Mouse (Mus musculus): ENCODE results near the gene Tnik. TPM values are rescaled to one million over a fixed set of nuclear protein-coding genes. Genes with fewer than 3 reads are reported as not detected.
A peak's percentile ranks its signal among the peaks of the same experiment; 100 is the strongest.

Tnik gene
- total RNA-seq, 1 experiment from 2014 or later, result 19.7 TPM

- ATAC-seq (replicated peaks; ENCODE audit: insufficient number of reproducible peaks, low FRiP score, low TSS enrichment, poor library complexity, severe bottlenecking), result 0 out of 2 replicates have a peak, but pooled peaks have one; percentile 23
These were observed 528 bp upstream of the Tnik start for GRCm38 (mm10) chr3:28262371-28263001.

GRCm38 (mm10) chr3:28263948-28264840, 1.2 kb downstream of the Tnik start:
- no peak; the same call in 1 of the 2 replicates for ATAC-seq (replicated peaks; ENCODE audit: insufficient number of reproducible peaks, low FRiP score, low TSS enrichment, poor library complexity, severe bottlenecking)

DNA sequence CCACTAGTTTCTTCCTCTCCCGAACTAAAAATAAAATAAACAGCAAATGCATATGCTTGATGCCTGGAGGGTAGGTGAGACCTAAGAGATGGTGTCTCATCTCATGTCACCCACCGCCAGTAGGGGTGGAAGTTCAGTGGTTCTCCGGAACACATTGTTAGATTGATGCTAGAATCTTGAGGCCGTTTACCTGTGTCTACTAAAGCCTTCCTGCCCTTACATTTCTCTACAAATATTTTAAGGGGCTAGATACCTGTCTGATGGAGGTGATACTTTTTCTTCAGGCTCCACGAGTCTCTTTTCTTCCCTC, 1.8 kb downstream of the Tnik start:
- no peak for ATAC-seq (replicated peaks; ENCODE audit: insufficient number of reproducible peaks, low FRiP score, low TSS enrichment, poor library complexity, severe bottlenecking)

DNA sequence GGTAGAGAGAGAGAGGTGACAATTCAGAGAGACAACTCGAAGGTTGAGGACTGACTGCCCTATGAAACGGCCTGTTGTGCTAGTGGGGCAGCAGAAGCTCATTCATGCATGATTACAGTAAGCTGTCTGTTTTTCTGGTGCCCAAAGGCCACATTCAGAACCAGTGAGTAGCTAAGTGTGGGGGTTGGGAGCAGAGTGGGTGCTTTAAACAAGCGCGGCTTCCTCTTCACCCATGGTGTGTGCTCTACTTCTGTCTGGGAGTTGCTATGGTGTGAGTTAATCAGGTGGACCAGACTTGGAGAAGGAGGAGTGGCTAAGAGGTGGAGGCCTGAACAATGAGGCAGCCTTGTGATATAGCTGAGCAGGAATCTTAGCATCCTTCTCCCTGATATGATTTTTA, 2.2 kb downstream of the Tnik start:
- no peak for ATAC-seq (replicated peaks; ENCODE audit: insufficient number of reproducible peaks, low FRiP score, low TSS enrichment, poor library complexity, severe bottlenecking)

GRCm38 (mm10) chr3:28265656-28266055, 2.6 kb downstream of the Tnik start:
- ATAC-seq (replicated peaks; ENCODE audit: insufficient number of reproducible peaks, low FRiP score, low TSS enrichment, poor library complexity, severe bottlenecking), result no peak

- ATAC-seq (replicated peaks; ENCODE audit: insufficient number of reproducible peaks, low FRiP score, low TSS enrichment, poor library complexity, severe bottlenecking), result no peak
These were observed 4.2 kb downstream of the Tnik start for GRCm38 (mm10) chr3:28267211-28267610.

DNA sequence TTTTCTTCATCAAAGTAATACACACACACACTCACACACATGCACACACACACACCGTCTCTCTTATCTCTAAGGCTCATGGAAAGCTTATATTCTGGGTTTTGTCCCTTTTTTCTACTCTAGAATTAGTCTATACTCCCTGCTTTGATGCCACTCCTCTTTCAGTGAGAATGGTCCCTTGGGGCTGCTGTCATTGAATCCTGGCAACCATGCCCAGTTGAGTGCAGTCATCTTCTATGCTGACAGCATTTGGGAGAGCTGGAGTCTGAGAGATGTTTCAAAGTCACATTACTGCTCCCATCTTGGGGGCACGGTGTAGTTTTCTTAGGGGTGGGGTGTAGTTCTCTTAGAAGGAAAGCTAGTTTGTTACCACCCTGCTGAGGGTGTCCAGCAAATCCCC, 6.7 kb downstream of the Tnik start:
- no peak for ATAC-seq (replicated peaks; ENCODE audit: insufficient number of reproducible peaks, low FRiP score, low TSS enrichment, poor library complexity, severe bottlenecking)

DNA sequence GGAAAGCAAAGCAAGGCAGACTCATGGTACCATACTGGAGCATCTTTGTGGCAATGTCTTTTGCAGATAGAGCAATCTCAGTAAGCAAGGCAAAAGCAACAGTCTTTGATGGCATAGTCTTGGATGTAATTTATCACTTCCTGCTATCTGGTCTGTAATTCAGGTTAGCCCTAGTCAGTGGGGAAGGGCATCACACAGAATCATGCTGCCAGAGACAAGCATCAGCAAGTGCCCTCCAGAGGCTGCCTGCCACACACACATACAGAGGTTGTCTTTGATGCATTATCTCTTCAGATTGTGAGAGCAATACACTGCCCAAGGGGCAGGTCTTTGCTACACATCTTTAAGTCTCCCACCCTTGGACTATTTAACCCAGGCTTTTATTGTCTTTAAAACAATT, 8.9 kb downstream of the Tnik start:
- no peak for ATAC-seq (replicated peaks; ENCODE audit: insufficient number of reproducible peaks, low FRiP score, low TSS enrichment, poor library complexity, severe bottlenecking)

- ATAC-seq (replicated peaks; ENCODE audit: insufficient number of reproducible peaks, low FRiP score, low TSS enrichment, poor library complexity, severe bottlenecking), result no peak
These were observed 11.7 kb downstream of the Tnik start for GRCm38 (mm10) chr3:28274763-28275162.

- ATAC-seq (replicated peaks; ENCODE audit: insufficient number of reproducible peaks, low FRiP score, low TSS enrichment, poor library complexity, severe bottlenecking), result no peak
These were observed 26.7 kb downstream of the Tnik start for GRCm38 (mm10) chr3:28289693-28290092.

DNA sequence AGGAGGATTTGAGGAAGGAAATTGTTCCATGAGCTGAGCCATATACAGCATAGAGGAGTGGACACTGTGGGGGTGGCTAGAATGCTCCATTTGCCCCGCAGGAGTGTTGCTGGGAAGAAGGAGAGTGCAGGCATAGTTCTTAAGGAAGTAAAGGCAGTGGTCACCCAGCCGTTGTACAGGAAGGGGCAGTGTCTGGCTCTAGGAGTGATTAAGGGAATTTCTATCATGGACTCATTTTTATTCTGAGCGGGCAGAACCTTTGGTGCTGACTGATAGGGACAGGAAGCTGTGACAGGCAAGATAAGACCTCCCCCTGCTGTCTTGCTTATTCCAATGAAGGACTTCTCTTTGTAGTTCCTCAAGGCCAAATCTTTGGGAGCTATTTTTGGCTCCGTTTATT, 38.4 kb downstream of the Tnik start:
- ATAC-seq (replicated peaks; ENCODE audit: insufficient number of reproducible peaks, low FRiP score, low TSS enrichment, poor library complexity, severe bottlenecking), result no peak

GRCm38 (mm10) chr3:28303915-28304314, 40.9 kb downstream of the Tnik start:
- no peak for ATAC-seq (replicated peaks; ENCODE audit: insufficient number of reproducible peaks, low FRiP score, low TSS enrichment, poor library complexity, severe bottlenecking)

DNA sequence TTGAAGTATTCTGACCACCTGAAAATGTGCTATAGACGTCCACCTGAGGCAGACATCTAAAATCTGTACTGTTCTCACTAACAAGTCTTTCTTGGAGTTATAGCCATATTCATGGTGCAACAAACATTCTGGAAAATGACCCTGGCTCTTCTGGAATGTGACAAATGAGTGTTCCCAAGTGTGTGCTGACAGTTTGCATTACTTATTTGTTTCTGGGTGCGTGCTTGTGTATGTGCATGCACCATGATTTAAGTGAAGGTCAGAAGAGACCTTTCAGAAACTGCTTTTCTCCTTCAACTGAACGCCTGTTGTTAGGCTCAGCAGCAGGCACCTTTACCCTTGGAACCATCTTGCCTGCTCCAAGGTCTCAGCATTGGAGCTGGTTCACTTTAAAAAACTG, 43.8 kb downstream of the Tnik start:
- ATAC-seq (replicated peaks; ENCODE audit: insufficient number of reproducible peaks, low FRiP score, low TSS enrichment, poor library complexity, severe bottlenecking), result no peak

DNA sequence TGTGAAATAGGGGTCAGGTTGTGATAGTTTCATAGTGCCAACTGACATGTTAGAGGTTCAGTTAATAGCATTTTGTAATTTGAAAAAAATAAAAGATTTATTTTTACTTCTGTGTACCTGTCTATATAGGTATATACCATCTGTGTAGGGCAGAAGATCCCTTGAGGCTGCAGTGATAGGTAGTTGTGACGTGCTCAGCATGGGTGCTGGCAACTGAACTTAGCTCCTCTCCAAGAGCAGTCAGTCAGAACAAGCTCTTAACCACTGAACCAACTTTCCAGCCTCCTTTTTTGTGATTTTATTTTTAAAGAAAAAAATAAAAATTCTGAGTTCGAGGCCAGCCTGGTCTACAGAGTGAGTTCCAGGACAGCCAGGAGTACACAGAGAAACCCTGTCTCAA, 51.4 kb downstream of the Tnik start:
- ATAC-seq (replicated peaks; ENCODE audit: insufficient number of reproducible peaks, low FRiP score, low TSS enrichment, poor library complexity, severe bottlenecking), result no peak

DNA sequence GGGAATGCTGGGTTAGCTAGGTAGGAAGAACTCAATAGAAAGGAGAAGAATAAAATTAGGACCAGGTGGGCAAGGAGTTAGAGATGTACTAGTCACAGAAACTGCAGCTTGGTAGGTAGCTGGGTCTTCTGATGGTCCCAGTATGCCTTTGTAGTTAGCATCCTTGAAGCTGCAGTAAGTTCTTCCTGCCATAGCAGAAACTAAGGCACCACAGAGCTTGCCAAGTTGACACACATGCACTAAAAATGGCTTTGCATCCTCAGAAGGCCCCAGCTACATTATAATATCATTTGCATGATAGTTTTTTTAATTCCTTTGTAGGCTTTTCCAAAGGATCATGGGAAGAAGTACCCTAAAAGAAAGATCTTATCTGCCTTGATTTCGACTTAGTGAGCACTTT, 54.3 kb downstream of the Tnik start:
- no peak for ATAC-seq (replicated peaks; ENCODE audit: insufficient number of reproducible peaks, low FRiP score, low TSS enrichment, poor library complexity, severe bottlenecking)

DNA sequence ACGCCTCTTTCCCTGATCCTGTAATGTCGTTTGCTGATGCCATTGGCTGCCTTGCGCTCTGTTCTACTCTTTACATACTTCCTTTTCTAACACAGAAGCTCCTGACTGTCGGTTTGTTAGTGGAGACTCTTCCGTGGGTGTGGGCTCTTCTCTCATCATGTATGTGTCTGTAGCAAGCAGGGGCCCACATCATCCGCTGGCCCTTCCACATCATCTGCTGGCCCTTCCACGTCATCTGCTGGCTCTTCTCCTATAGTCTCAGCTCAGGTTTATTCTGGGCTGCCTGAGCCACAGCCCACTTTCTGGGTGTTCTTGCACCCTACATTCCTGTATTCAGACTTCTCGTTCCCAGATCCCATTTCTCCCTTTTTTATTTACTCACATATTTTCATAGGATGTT, 58.6 kb downstream of the Tnik start:
- ATAC-seq (replicated peaks; ENCODE audit: insufficient number of reproducible peaks, low FRiP score, low TSS enrichment, poor library complexity, severe bottlenecking), result no peak

DNA sequence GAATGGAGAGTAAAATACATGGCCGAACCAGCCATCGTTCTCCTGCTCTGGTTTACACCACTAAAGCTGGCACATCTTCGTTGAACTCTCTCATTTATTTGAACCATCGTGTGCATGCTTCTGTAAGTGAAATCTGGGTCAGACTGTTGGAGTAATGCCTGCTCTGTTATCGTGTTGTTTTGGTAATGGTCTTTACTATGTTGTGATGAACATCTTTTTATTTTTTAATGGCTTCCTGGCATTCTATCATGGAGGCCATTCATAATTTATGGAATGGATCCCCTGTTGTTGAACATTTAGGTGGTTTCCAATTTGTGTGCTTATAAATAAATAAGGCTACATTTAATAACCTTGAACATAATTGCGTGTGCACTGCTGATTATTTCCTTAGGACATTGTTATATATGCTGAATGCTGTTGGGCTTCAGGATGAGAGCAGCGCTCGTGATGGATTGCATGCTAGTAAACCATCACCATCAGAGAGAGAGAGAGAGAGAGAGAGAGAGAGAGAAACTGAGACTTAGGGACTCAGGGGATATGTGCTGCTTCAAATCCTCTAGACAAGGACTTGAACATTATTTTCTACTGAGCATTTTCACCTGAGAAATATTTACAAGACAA, 62.7 kb downstream of the Tnik start:
- ATAC-seq (replicated peaks; ENCODE audit: insufficient number of reproducible peaks, low FRiP score, low TSS enrichment, poor library complexity, severe bottlenecking), result no peak

DNA sequence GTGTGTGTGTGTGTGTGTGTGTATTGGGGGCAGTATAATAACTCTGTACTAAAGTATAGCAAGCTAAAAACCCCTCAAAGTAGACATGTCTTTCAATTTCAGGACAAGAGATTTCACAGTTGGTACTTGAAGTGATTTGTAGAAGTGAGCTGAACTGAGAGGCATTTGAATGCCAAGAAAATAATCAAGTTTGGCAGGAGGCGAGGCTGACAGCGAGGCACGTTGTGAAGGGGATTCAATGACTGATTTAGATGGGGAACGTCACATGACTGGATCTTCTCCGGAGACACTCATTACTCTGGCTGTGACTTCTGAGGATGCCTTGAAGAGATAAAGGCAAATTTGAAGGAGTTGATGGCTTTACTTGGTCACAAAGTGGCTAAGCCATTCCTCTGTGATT, 69.3 kb downstream of the Tnik start:
- no peak for ATAC-seq (replicated peaks; ENCODE audit: insufficient number of reproducible peaks, low FRiP score, low TSS enrichment, poor library complexity, severe bottlenecking)

DNA sequence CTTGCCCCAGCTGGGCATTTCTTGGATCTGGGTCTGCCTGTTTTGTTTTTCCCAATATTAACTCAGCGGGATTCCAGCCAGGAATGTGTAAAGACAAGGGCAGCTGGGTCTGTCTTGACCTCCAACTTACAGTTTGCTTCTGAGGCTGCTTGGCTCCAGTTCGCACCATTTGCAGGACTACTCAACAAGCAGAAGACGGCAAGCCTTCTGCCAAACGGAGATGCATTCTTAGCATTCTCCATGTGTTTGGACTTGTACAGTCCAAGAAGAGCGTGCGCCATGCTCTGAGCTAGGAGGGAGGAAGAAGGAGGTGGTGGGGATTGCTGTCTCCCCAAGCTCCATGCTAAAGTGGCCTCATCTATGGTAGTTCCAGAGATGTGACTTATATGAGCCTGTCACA, 70.9 kb downstream of the Tnik start:
- ATAC-seq (replicated peaks; ENCODE audit: insufficient number of reproducible peaks, low FRiP score, low TSS enrichment, poor library complexity, severe bottlenecking), result no peak

DNA sequence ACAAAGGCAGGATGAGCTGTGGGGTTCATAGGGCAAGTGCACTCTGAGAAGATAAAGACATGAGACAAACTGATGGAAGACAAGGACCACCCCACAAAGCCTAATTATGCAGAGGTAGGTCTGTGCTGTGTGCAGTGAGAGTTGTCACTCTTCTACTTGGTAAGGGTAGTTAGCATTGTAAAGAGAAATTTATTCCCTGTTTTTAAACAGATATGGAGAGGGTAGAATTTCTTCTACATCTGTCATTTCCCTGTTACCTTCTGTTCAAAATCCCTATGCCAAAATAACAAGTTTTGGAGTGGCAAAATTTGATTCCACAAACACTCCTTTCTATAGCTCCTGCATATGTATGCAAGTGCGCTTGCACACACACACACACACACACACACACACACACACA, 71.5 kb downstream of the Tnik start:
- no peak for ATAC-seq (replicated peaks; ENCODE audit: insufficient number of reproducible peaks, low FRiP score, low TSS enrichment, poor library complexity, severe bottlenecking)

Data from monocyte, adult 5-6 weeks (primary cell).